Mouse (Mus musculus) forelimb bud, embryonic 11.5 days (tissue): ENCODE results near the gene Frzb.
A peak's percentile ranks its signal among the peaks of the same experiment; 100 is the strongest.

Experiments used
- DNase-seq: peaks from one replicate; pipeline ENCODE4 v3.0.0-alpha.2; 2012; ENCODE audit warnings: low read depth, low spot score

Frzb gene

DNA sequence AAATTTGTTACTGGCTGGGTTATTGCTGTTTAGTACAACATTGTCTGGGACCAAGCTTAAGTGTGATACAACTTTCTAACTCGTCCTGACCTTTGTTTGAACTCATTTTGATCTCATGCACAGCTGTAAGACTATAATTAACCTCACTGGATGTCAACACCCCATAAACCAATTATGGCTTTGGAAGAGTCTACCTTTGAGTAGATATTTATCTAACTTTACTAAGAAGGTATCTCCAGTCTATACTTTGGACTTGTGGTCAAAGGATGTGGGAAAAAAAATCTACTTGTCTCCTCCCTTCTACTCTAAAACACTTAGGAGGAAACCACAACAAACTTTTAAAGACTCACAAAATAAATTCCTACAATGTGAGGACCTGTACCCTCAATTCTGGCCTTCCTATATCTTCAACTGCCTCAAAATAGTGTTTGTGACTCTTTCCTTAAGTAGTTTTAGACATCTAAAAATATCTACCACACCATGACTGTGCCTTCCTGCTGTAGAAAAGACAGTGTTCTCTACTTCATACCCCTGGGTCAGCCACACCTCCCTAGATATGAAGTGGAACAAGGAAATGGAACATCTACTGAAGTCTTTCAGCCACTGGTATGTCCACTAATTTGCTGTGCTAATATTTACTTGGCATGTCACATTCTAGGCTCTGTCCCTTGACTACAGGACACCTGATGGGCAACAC lies 16.9 kb downstream of the Frzb start:
- DNase-seq = no peak

DNA sequence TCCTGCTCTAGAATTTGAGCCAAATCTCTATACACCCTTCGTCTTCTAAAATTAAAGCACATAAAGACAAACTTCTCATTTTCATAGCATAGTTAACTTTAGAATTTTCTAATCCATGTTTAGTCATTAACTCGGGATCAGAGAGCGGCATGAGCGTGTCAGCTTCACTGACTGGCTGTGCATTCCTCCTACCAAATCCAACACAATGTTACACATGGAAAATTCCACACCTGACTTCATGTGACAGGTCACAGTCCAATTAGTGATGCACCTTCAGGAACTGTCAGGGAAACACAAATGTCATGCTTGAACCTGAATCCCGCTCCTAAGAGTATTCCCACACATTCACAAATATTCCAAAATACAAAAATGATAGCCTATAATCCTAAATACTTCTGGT lies 24.3 kb downstream of the Frzb start:
- no peak for DNase-seq

DNA sequence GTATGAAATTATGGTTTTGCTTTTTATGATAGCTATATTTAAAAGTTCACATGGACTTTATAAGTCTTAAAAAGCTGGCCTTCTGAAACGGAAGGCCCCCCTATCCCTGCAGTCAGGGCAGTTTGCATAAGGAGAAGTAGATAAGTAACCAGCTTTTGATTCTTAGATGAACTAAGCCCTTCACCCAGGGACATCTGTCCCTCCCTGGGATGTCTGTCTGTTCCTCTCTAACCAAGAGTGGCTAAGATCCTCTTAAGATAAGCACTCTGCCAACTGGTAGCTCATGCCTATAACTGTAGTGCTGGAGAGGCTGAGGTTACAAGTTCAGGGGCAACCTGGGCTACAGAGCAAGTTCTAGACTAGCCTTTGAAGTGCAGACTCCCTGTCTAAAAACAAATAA lies 25.4 kb downstream of the Frzb start:
- DNase-seq = no peak

GRCm38 (mm10) chr2:80416286-80416685 lies 31.1 kb downstream of the Frzb start:
- DNase-seq = no peak

GRCm38 (mm10) chr2:80414387-80414786 lies 33.0 kb downstream of the Frzb start:
- DNase-seq = no peak

DNA sequence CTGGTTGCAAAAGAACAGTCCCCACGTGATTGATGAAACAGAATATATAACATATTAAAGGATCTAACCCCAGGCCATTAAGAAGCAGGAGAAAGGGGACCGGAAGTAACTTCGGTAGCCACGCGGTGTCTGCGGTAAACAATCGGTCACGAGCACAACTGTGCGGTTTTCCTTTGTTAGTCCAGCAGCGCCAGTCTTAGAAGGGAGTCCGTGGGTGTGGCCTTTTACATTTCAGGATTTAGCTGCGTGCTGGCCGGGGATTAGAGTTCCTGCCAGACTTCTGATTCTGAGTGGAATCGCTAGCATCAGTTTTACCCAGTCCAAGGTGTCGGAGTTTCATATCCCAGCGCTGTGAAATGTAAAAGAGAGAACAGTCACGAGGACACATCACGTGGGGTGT lies 34.3 kb downstream of the Frzb start:
- DNase-seq = no peak

DNA sequence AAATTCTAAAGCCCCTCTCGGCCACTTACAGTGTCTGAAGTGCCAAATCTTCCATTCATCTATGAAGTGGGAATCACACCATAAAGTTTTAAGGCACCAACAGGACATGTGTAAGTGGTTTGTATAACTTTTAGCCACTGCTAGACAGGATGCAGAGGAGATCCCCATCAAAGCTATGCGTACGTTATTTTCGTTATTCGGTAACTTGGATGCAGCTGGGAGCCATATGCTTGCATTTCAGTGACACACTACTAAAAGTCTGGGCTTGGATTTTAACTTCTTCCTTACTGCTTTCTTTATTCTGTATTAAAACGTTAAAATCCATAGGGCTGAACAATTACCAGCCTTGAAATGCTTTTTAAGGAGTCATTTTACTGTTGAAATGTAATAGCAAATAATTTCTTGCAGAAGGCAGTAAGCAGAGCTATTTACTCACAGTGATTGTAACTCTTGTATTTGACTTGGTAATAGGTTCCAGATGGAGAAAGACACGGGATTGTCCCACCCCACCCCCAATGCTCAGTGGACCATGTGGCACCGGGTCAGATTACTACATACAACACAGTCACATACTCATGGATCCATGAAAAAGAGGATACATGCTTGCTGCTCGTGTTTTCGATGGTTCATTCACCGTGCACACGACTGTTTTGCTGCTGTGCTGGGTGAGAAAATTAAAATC lies 37.4 kb downstream of the Frzb start:
- peak; percentile 95 for DNase-seq

DNA sequence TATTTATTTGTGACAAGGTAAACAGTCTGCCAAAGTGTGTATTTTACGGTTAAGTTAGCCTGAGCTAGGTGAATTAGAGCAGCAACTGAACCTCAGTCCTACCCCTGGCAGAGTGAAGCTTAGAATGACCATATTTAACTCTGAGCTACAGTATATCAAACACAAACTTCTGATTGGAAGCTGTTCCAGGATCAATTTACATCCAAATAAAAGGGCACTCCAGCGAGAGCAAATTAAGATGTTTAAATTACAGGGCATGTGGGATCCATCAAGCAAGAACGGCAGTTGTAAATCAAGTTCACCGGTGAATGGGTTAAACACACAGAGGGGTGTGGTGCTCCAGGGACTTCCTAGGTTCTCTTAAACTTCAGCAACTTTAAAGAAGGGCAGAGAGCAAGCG lies 42.7 kb downstream of the Frzb start:
- DNase-seq = peak; percentile 82

- DNase-seq = peak; percentile 69
Observed at GRCm38 (mm10) chr2:80398595-80399099, 48.8 kb downstream of the Frzb start.

DNA sequence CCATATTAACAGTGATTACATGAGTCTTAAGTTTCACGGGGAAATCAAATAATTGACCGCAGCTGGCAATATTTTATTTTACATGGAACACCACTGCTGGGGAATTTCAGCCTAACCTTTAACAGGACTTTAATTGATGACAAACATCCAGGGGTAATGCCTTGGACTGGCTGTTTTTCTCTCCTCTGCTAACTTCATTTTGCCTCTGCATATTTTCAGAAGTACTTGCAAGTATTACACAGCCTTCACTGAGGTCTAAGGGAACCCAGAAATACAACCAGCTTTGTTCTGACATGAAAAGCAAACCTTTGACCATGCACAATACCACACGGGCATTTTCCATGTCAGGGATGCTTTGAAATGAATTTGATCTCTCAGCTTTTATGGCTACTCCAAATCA lies 50.6 kb downstream of the Frzb start:
- DNase-seq = peak; percentile 75

DNA sequence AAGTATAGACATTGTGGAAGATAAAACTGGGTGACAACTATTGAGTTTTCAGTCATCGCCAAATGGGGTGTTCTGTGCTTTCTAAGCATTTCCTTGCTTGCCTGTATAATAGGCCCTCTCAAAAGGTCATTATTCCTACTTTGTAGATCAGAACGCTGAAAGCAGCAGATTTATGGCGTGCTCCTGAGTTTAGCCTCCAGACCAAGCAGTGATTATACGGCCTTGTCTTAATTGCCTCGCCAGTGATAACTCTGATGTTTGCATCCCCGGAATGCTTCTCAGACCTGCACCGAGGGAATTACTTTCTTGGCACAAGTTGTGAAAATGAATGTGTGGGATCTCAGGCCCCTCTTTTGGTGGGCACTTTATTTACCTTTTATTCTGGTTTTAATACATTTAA lies 51.4 kb downstream of the Frzb start:
- peak; percentile 84 for DNase-seq

DNA sequence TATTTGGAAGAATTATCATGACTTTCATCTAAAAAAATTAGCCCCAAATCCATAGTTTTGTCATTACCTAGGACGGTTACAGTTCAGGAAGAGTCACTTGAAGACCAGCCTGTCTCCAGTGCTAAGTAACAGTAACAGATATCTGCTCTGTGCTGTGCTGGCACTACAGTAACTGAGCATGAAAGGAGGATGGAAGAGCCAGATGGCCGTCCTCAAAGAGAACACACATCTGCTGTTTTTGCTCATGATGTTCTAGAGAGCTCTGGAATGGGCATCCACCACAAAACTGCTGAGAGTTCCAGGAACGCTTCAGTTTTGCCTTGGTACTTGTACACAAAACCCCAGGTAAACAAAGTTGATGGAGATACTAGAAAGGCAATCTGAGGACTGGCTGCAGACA lies 59.1 kb downstream of the Frzb start:
- DNase-seq = no peak

GRCm38 (mm10) chr2:80387668-80388067 lies 59.8 kb downstream of the Frzb start:
- DNase-seq = no peak

DNA sequence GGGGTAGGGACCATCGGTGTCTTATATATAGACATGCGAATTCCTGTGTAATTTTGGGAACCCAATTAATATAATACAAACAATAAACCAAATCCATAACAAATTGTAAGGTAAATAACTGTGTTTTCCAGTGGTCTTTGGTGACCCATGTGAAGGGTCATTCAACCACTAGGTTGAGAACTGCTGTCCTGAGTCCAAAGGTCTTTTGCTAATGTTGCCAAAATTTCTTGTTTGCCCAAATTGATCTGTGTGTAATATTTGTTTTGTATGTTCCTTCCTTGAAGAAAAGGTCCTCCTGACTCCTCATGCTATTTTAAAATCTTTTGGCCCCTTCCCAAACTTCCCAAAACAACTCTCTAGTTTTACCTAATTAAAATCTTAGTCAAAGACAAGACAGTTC lies 61.2 kb downstream of the Frzb start:
- no peak for DNase-seq

DNA sequence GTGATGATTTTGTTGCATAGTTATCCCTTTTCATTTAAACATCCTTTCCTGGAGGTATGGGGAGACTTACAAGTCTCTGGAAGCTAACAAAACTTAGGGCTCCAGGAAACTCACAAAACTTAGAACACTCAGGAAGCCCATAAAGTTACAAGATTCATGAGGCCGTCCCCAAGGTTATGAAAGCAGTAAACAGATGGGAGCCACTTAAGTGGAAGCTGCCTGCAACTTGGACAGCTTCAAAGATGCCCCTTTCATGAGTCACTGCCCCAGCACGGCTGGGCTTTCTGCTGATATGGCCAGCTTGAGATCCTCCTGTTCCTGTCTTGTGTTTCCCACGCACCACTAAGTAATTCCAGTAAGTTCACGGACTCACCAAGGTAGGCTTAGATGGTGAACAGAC lies 63.0 kb downstream of the Frzb start:
- peak; percentile 58 for DNase-seq

DNA sequence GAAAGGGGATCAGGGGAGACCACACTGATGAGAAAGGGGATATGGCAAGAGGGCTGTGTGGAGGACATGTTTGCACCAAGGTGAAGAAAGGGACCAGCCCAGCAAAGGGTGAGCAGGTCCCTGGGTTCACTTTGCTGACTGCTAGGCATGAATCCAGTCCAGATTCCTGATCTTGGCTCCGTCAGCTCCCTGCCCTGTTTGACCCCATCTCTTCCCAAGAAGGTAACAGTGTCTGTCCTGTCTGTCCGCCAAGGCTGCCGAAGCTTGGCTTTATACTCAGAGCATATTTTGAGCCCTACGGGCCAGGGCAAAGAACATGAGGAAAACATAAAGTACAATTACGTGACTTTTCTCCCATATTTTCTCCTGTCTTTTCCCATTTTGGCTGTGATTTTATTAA lies 67.6 kb downstream of the Frzb start:
- no peak for DNase-seq

DNA sequence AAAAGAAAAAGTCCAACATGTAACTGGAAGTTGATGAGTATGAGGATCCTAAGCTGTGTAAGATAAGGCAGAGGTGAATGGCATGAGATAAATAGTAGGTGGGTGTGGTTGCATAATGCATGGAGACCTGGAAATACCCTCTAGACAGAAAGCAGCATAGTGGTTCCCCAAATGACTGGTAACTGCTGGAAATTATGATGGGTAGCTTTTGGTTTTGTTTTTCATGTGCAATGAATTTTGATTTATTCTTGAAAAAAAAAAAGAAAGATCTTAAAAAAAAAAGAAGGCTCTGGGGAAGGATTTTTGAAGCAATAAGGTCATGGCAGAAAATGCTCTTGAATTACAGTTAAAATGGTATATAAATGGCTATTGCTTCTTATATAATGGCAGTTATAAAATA lies 72.5 kb downstream of the Frzb start:
- DNase-seq = no peak

DNA sequence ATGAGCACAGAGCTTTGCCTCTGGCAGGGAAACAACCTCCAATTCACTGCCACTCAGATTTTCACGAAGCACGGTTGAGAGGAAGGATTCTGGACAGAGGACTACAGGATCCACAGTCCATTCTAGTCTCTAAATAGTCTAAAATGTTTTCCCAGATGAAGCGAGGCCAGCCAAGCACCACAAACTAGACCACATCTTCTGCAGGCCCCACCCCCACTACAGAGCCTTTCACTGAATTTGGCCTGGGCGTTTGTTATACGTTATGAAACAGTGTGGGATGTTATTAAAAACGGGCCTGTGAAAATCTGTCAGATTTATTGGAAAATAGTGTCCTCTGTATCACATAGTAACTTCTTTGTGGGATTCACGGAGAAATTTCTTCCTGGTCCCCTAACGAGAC lies 76.0 kb downstream of the Frzb start:
- no peak for DNase-seq
